Mouse (Mus musculus) spleen, embryonic (tissue): ENCODE data around the gene Ifitm3.
"Not testable (repeated sequence)": the region's sequence is repeated elsewhere in the genome, so short reads cannot be mapped to it uniquely, and the experiment has no call there.

ENCODE experiments used
- CTCF ChIA-PET: fragments of 350-600 bp; sonication (Branson Sonifier 250); formaldehyde crosslinking; loops from one replicate; lab custom pipeline; 2022; lab: Charles Lee

Ifitm3 gene

DNA sequence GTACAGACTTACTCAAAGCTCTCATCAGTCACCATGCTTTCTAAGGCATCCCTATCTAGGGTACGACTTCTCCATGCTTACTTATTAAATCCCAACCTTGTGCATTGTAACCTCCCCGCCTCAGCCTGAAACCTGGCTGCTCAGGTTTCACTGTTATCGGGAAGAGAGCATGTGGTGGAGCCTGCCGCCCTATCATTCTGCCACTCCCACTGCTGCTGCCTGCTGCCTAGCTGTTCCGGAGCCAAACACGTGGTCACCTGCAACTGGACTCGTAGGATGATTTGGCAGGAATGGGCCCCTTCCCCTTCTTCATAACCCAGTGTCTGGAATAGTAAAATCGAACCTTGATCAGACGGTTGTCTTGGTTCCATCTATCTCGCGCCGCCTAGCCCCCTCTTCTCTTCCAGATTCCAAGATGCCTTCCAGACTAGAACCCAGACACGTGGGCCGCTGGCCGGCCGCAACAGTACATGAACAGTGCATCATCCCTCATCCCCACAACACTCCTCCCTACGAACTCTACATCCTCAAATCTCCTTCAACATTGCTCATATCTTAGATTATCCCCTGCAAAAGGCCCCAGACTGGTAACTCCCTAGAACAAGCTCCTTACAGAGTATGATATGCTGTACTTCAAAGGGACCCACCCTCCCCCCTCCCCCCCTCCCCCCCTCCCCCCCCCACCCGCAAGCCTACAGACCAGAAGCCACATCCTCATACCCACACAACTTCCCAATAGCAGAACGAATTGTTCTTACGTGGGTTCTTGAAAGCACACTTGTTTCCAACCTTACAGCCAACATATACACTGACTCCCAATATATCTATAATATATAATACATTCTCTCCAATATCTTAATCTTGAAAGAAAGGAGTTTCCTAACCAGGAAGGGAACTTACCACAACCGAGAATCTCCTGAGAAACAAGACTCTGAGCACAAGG lies 27.8 kb upstream of the Ifitm3 start:
- CTCF ChIA-PET, result interaction anchor here (0.6 kb wide), 1 partner anchor 11 kb away, joined by 5 read pairs; no protein-coding TSS in a partner anchor

DNA sequence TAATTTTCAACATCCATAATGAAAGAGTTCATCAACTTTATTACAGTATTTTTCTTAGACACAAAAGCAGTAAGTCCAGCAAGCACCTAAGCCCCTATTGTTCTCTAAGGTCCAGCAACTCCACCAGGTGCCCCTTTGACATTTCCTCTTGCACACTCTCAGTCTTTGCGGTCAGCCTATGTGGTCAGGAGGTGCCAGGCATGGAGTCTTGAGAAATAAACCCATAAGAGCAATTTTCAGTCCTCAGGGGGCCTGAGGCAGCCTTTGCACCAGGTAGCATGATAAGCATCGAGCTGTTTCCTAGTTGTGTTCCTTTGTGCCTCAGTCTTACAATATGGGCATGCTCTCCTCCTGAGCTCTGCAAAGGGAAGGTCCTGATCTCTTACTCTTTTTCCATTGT lies 26.1 kb upstream of the Ifitm3 start:
- CTCF ChIA-PET, result not testable (repeated sequence)

DNA sequence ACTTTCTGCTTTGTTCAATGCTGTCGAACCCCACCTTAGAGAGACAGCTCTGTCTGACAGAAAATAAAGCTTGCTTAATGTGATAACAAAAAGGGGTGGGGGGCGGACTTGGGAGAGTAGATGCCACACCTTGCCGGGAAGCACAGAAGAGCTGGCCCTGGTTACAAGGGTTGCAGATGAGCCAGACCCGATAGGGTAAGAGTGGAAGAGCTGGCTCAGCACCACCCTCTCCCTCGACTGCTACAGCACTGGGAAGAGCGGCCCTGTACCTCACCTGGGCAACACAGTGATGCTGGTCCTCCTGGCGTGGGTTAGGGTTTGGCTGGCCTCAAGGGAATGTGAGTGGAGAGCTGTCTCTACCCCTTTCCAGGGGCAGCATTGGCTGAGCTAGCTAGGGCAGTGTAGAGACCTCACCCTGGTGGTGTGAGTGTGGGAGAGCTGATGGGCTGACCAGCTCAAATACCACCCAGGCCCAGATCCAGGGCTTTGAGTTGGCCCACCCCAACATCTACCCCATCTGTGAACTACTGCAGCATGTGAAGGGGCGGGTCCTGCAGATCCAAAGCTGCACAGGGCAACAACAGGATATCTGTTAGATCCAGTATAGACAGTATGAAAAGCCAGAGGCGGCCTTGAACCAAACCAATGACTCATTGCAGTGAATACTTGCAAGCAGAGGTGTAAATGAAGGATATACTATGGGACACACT lies 22.0 kb upstream of the Ifitm3 start:
- CTCF ChIA-PET, result no interaction called here

DNA sequence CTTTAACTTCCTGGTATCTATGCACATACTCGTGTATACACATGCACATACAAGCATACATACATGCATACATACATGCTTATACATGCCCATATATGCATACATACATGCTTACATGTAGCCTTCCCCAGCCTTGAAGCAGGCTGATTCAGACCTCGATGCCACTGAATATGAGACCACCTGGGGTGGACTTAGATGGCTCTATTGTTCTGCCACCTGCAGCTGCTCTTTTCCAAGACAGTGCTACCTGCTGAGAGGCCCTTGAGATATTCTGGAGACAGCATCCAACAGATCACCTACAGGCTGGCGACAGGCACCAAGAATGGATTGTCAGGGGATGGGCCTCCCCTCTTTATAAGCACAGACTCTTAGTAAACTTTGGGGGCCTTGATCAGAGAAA lies 19.8 kb upstream of the Ifitm3 start:
- CTCF ChIA-PET, result interaction anchor here (0.6 kb wide), 1 partner anchor 378 kb away, joined by 3 read pairs; no protein-coding TSS in a partner anchor

DNA sequence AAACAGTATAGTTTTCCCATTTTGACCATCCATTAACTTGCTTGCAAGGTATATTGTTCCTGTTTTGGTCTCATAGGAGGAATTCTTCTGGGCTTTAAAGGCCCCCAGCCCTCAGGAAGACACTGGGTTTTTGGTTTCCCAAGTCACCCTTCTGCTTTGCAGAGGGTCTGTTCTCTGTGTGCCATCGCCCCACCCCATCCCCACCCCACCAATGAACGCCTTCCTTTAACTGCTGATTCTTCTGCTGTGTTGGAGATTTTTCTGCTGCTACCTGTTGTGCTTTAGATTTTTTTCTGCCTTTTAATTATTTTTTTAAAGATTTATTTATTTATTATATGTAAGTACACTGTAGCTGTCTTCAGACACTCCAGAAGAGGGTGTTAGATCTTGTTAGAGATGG lies 18.3 kb upstream of the Ifitm3 start, which contains the start of gene Gm17387:
Gene Gm17387 (plus strand): TSS at position 301 of the 400 bp plus-strand sequence.
- CTCF ChIA-PET, result no interaction called here

DNA sequence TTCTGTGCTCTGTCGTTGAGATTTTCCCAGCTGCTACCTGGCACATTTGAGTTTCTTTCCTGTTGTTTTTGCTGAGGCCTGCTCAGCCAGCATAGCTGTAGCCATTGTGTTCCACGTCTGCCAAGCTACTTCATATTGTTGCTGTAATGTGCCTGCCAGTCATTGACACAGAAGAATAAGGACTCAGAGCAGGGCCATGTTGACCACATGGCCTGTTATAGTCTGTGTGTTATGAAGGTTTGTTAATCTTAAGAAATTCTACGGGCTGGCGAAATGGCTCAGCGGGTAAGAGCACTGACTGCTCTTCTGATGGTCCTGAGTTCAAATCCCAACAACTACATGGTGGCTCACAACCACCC lies 16.1 kb upstream of the Ifitm3 start:
- CTCF ChIA-PET, result no interaction called here

DNA sequence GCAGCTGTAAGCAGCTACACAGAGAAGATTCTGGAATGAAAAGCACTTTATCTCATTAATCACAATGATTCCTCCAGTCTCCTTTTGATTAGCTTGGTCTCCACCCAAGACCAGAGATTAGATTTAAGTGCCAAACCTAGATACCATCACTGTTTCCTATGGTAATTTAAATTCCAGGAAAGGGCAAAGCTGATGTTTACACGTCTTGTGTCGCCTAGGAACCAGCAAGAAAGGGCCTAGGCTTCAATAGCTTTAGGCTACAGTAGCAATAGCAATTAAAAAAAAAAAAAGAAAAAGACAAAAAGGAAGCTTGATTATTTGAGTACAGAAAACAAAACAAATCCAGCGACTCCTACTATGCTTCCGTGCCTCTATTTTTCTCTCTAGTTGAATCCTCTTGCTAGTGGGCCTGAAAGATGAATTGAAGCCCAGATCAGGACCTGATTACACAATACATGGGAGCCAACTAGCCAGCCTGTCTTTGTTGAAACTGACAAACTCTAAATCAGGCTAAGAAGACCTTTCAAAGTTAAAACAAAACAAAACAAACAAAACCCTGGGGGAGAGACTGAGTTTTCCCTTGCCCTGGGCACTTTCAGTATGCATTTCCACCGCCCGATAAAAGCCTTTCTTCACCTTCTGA lies 15.6 kb upstream of the Ifitm3 start:
- CTCF ChIA-PET, result interaction anchor here (0.7 kb wide), 1 partner anchor 196 kb away, joined by 4 read pairs; no protein-coding TSS in a partner anchor

DNA sequence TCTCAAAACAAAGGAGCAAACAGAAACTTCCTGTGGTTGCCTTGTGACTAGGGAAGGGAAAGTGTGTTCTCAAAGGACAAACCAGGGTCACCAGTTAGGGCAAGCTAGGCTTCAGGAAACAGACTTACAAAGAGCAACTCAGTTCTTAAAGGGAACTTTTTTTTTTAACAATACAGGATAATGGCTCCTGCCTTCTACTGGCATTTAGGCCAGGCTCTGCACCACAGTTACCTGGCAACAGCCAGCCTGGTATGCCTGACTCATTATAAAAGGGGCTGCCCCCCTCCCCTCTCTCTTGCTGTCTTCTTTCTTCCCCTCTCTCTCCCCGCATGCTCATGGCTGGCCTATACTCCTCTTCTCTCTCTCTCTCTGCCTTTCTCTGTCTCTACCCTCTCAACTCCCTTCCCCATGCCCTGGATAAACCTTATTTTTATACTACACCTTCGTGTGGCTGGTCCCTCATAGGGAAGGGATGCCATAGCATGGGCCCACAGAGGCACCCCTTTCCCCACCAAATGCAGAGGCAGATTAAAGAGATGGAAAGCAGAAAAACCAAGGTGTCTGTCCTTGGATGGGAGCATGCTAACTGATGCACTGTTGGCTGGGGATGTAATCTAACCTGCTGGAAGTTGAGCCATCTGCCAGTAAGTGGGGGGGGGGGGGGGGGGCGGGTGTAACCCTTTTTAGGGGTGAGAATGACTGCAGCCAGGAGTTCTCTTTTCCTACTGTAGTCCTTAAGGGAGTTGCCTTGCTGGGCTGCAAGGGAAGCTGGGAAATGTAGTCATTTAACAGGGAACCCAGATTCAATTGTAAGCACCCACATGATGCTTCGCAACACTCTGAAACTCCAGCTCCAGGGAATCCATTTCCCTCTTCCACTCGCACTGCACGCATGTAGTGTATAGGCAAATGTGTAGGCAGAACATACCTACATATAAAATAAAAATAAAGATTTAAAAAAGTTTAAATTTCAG lies 14.6 kb upstream of the Ifitm3 start:
- CTCF ChIA-PET, result no interaction called here

DNA sequence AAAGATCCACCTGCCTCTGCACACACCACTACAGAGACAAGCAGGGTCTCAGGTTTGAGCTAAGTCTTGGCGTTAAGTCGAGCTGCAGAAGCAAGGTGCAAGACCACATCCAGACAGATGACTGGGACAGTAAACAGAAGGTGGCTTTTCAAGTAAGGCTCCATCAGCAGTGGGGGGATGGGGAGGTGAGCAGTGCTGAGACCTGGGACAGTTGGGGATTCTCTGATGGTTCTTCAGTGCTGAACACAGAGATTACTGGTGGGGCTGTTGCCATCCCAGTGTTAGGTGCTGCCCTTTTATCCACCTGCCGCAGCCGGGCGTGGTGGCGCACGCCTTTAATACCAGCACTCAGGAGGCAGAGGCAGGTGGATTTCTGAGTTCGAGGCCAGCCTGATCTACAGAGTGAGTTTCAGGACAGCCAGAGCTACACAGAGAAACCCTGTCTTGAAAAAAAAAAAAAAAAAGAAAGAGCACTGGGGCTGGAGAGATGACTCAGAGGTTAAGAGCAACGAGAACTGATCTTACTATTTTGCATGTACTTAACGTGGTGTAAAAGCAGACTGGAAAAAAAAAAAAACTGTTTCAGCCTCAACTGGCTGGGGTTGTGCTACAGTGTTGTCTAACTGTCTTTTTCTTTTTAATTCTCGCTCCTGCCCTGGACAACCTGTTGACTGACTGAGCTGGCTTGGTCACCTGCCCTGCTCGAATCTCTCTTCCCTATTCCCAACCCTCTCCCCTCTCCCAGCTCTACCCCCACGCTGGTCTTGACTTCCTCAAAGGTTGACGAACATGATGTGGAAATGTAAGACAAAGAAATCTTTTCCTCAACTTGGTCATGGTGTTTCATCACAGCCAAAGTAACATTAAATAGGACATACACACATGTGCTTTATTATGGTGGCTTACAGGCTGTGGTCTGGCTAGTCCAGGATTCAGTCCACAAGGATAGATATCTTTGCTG lies 11.2 kb upstream of the Ifitm3 start:
- CTCF ChIA-PET, result interaction anchor here (0.6 to 0.9 kb wide), 3 partner anchors 118 to 338 kb away, joined by 3 to 11 read pairs (median 3); no protein-coding TSS in a partner anchor

DNA sequence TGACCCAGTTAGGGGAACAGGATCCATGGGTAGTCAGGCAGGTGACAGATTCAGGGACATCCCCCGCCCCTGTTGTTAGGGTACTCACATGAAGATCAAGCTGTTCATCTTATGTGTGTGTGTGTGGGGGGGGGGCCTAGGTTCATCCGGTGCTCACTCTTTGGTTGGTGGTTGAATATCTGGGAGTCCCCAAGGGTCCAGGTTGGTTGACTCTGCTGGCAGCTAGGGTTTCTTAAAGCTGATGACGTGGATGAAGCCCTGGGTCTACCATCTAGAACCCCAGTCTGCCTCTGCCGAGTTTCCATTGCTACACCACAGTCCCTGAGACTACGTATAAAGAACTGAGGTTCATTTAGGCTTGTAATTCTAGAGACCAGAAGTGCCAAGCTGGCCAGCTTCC lies 8.5 kb upstream of the Ifitm3 start:
- CTCF ChIA-PET, result no interaction called here

DNA sequence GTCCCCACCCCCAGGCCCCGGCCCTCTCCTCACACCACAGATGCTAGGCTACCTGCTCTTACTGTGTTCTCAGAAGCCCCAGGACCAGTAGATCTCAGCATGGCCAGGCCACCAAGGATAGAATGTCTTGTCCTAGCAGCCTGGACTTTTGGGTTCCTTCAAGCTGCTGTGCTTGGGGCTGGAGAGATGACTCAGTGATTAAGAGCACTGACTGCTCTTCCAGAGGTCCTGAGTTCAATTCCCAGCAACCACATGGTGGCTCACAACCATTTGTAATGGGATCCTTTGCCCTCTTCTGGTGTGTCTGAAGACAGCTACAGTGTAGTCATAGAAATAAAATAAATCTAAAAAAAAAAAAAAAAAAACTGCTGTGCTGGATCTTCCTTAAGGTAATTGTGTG lies 7.3 kb upstream of the Ifitm3 start, which contains the start of gene Ifitm6:
Gene Ifitm6 (minus strand): TSS at position 101 of the 400 bp plus-strand sequence.
- CTCF ChIA-PET, result not testable (repeated sequence)

DNA sequence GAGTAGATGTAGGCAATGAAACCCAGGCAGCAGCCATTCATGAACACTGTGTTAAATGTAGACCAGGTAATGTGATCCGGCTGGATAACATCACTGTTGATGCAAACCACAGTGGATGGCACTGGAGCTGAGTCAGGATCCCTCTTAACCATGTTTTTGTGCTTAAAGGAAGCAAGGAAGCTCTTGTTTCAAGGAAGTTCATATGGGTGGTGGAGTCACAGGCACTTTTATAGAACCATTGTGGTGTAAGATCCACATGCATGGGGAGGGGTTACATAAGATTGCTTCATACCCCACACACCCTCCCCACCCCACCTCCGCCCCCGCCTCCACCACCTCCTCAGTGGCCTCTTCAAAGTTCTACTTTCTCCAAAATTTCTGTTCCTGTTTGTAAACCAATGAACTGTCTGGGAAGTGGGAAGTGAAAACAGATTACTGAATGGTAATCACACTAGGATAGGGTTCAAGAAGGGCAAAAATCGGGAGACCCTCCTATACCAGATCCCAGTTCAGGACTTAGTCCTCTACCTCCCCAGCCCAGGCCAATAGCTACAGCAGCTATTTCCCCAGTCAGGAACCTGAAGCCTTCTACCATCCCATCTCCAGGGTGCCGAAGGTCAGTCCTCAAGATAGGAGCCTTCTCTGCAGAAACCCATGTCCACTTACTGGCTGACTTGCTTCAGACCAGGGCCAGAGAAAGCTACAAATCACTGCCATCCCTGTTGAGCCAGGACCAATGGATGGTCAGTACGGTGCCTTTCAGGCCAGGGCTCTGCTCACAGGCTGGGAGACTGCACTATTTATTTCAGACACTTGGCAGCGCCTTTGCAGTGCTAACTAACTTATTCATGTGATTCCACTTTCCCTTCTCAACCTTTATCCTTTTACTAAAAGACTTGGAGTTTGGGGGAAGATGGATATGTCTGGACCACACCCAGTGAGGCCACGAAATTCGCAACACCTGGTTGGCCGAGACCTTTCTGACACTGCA lies 6.4 kb upstream of the Ifitm3 start:
- CTCF ChIA-PET, result no interaction called here

DNA sequence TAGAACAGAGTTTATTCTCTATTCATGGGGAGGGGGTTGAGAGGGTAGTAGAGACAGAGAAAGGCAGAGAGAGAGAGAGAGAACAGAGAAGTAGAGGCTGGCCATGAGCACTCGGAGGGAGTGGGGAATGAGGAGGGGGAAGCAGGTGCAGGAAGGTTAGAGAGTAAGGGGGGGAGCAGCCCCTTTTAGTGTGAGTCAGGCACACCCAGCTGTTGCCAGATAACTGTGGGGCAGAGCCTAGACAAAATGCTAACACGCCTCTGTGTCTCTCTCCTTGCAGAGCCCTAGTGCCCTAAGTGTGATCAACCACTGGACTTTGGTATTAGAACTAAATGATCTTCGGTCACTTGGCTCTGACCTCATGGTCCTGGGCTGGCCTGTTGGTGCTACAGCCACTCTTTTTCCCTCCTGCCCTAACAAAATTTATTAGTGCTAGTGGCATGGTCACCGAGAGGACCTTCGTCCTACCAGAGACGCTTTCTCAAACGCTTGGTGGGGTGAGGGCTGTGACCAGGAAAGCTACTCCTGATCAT lies 734 bp upstream of the Ifitm3 start:
- CTCF ChIA-PET, result no interaction called here

DNA sequence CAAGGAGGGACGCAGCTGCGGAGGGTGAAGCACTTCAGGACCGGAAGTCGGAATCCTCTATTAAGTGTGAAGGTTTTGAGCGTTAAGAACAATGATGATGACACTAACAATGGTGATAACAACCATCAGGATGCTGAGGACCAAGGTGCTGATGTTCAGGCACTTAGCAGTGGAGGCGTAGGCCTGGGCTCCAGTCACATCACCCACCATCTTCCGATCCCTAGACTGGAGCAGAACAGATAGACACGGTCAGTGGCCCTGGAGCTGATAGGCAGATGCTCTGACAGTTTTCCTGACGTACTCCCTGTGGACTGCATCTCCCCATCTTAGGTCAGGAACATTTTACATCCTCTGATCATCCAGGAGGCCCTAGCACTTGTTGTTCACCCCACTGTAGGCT lies 905 bp downstream of the Ifitm3 start:
- CTCF ChIA-PET, result interaction anchor here (0.7 kb wide), 1 partner anchor 363 kb away, joined by 5 read pairs; no protein-coding TSS in a partner anchor

DNA sequence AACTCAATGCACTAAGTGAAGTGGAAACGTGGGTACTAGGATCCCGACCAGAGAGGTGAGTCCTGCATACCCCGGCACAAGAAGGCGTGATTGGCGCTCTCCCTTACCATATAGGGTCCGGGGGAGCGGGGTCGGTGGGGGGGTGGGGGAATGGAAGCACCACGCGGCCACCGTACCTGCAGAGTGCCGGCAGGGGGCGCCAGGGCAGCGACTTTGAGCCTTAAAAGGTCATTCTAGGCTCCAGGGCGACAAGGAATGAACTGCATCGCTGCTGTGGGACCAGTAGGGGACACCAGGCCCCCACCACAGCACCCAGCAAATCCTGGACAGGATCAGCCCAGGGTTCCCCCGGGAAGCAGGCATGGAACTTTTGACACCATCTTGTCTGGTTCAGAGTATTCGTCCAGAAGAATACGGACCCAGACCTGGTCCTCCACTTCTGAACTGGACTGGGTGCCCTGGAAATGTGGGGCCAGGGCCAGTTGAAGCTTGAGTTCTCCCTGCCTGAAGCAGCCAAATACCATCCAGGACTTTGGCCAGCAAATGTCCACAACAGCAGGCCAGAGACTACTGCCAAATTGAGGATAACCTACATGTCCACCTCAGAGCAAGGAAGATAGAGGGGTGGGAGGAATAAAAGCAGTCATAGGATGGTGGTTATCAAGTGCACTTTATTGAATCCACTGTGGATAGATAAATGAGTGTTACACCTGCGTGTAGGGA lies 1.5 kb downstream of the Ifitm3 start:
- CTCF ChIA-PET, result interaction anchor here (0.7 kb wide), 1 partner anchor 363 kb away, joined by 5 read pairs; no protein-coding TSS in a partner anchor

DNA sequence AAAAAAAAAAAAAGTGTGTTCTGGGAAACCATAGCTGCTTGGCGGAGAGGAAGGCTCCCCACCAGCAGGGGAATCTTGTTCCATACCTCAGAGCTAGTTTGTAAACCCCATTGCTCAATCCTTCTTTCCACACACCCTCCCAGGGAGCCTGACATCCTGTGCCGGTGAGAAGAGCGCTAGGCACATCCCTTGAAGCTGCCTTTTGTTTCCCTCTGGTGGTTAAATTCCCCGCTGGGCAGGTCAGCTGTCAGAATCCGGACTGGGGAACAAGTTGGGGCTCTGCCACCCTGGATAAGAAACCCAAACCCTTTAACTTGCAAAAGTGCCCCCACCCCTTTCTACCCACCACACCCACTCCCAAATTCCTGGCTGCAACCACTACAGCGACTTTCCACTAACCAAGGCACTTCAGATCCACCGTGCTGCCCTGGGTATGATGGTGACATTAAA lies 2.2 kb downstream of the Ifitm3 start:
- CTCF ChIA-PET, result no interaction called here

DNA sequence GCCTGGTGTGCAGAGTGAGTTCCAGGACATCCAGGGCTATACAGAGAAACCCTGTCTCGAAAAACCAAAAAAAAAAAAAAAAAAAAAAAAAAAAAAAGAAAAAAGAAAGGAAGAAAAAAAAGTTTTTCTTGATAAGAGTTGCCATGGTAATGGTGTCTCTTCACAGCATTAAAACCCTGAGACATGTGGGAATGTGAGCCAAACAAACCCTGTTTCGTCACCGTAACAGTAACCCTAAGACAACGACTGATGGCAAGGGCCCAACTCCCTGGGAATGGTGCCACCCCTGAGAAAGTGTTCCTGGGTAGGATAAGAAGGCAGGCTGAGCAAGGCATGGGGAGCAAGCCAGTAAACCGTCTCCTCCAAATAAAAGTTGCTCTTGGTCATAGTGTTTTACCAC lies 3.7 kb downstream of the Ifitm3 start:
- CTCF ChIA-PET, result no interaction called here
